Mouse (Mus musculus) T-helper 2 cell (primary cell): ENCODE data around the gene Tff3.

Source experiments
- in situ Hi-C: fragments of 300-600 bp; cut with MboI, MseI; formaldehyde crosslinking; loops from one replicate; pipeline ENCODE4 v1.15.1; 2025; ENCODE audit warnings: high pct_unique_total_duplicates

Tff3 gene

GRCm38 (mm10) chr17:31078581-31078980 lies 50.9 kb downstream of the Tff3 start:
- in situ Hi-C loops, result loop anchor here (10.0 kb wide), 2 partner anchors 126 to 1814 kb away; partner anchors contain the start of genes BC004004, Ppil1 and Ubash3a

GRCm38 (mm10) chr17:31077561-31077960 lies 51.9 kb downstream of the Tff3 start:
- in situ Hi-C loops, result loop anchor here (10.0 kb wide), 2 partner anchors 127 to 1813 kb away; partner anchors contain the start of genes BC004004, Ppil1 and Ubash3a

- in situ Hi-C loops, result loop anchor here (10.0 kb wide), 2 partner anchors 129 to 1811 kb away; partner anchors contain the start of genes BC004004, Ppil1 and Ubash3a
Measured at GRCm38 (mm10) chr17:31075471-31075870, 54.0 kb downstream of the Tff3 start.
